Mouse (Mus musculus) forebrain, embryonic 14.5 days (tissue): ENCODE measurements around the gene Gm21958. TPM values are rescaled to one million over a fixed set of nuclear protein-coding genes. Genes with fewer than 3 reads are reported as not detected.

Source experiments
- ATAC-seq: fragments of 200-750 bp; cut with Nextera tagmentation; 2 replicates; pipeline ENCODE4 v1.8.0; 2017; ENCODE audit warnings: mild to moderate bottlenecking, moderate library complexity
- DNase-seq: peaks from one replicate; pipeline ENCODE4 v3.0.0-alpha.2; 2015; ENCODE audit warnings: low spot score
- H3K27ac ChIP-seq: fragments of 300-500 bp; sonication (generic); 2 replicates; pipeline ENCODE4 v1.5.1; 2014; ENCODE audit warnings: low read depth, mild to moderate bottlenecking, control low read depth, low read length, moderate library complexity
- H3K27me3 ChIP-seq: fragments of 300-500 bp; sonication (generic); replicated peaks from 2 replicates; pipeline ENCODE4 v1.6.1; 2014; ENCODE audit warnings: low read length, control low read depth, mixed read lengths; ENCODE audit not compliant: control insufficient read depth, insufficient read depth
- H3K36me3 ChIP-seq: fragments of 300-500 bp; sonication (generic); 2 replicates; pipeline ENCODE4 v1.6.1; 2014; ENCODE audit warnings: low read length, control low read depth; ENCODE audit not compliant: control insufficient read depth, insufficient read depth
- H3K4me1 ChIP-seq: fragments of 300-500 bp; sonication (generic); 2 replicates; pipeline ENCODE4 v1.6.1; 2014; ENCODE audit warnings: antibody characterized with exemption, low read length, control low read depth; ENCODE audit not compliant: control insufficient read depth, insufficient read depth
- H3K4me2 ChIP-seq: fragments of 300-500 bp; sonication (generic); 2 replicates; pipeline ENCODE4 v1.6.1; 2014; ENCODE audit warnings: mild to moderate bottlenecking, control low read depth, low read length
- H3K4me3 ChIP-seq: fragments of 300-500 bp; sonication (generic); 2 replicates; pipeline ENCODE4 v1.5.1; 2014; ENCODE audit warnings: low read depth, low read length, control low read depth
- H3K9ac ChIP-seq: fragments of 300-500 bp; sonication (generic); 2 replicates; pipeline ENCODE4 v1.6.1; 2014; ENCODE audit warnings: mild to moderate bottlenecking, low read length, control low read depth, moderate library complexity
- H3K9me3 ChIP-seq: fragments of 300-500 bp; sonication (generic); replicated peaks from 2 replicates; pipeline ENCODE4 v1.6.1; 2016; ENCODE audit warnings: low read length, control low read depth, mixed read lengths; ENCODE audit not compliant: control insufficient read depth
- whole genome bisulfite sequencing: fragments of 180-500 bp; shearing (Covaris S2); extraction: QIAGEN DNeasy Blood & Tissue Kit; methylation state at CpG from one replicate; pipeline ENCODE4 v1.1.7; 2014; 5-methylcytosine and 5-hydroxymethylcytosine counted together
- polyA plus RNA-seq: library from polyadenylated mRNA; unstranded; fragments of >200 nt; fragmentation: Nextera tagmentation; extraction: Ambion mirVana; gene quantifications from 2 replicates; pipeline ENCODE4 v1.2.1, GENCODE M21; 2014

The Gm21958 gene
- polyA plus RNA-seq: 1.1 TPM in 1 of 2 replicates, not detected in the other

- WGBS: 93% methylated on average over 6 of the region's 6 CpGs
- H3K4me2 ChIP-seq: no peak within 1 kb of the TSS
- no peak within 1 kb of the TSS for H3K9ac ChIP-seq
- no peak within 1 kb of the TSS for H3K27ac ChIP-seq
- DNase-seq (no peak), ATAC-seq (no peak)
- H3K4me1 ChIP-seq: no peaks in the 10 kb centered on the region
- no peaks in the 10 kb centered on the region for H3K27me3 ChIP-seq
- no peak within 1 kb of the TSS for H3K4me3 ChIP-seq
- H3K9me3 ChIP-seq: no peaks in the 10 kb centered on the region
- peaks cover 82% of the 10 kb centered on the region for H3K36me3 ChIP-seq
These were observed at the start of gene Gm21958 for GRCm38 (mm10) chr3:54714253-54714652. Gene Gm21958 (minus strand): TSS chr3:54714353.

- DNase-seq (peak; percentile 39), ATAC-seq (peak; percentile 55; the same call in 1 of the 2 replicates)
- H3K27me3 ChIP-seq: 0 out of 2 replicates have a peak, but pooled peaks cover 6% of the 10 kb centered on the region
- H3K36me3 ChIP-seq: no peaks in the 10 kb centered on the region
- H3K27ac ChIP-seq: no peak overlapping the region
- WGBS: 79% methylated on average over 1 of the region's 1 CpGs
- H3K4me1 ChIP-seq: peaks cover under 1% of the 10 kb centered on the region; the same call in 1 of the 2 replicates
- no peak overlapping the region for H3K9ac ChIP-seq
- H3K4me3 ChIP-seq: no peak overlapping the region
- no peak overlapping the region for H3K4me2 ChIP-seq
- H3K9me3 ChIP-seq: no peaks in the 10 kb centered on the region
These were observed 47.1 kb upstream of the Gm21958 start for GRCm38 (mm10) chr3:54761258-54761657.

- Histone ChIP-seq H3K36me3 (no peaks in the 10 kb centered on the region), H3K27ac (no peak overlapping the region), H3K27me3 (0 out of 2 replicates have a peak, but pooled peaks cover 6% of the 10 kb centered on the region), H3K4me3 (no peak overlapping the region), H3K9ac (no peak overlapping the region), H3K4me1 (peaks cover 6% of the 10 kb centered on the region), H3K4me2 (no peak overlapping the region), H3K9me3 (no peaks in the 10 kb centered on the region)
- ATAC-seq: no peak
- WGBS: 79% methylated on average over 15 of the region's 15 CpGs
- no peak for DNase-seq
These were observed 46.4 kb upstream of the Gm21958 start for GRCm38 (mm10) chr3:54760321-54761115.

DNA sequence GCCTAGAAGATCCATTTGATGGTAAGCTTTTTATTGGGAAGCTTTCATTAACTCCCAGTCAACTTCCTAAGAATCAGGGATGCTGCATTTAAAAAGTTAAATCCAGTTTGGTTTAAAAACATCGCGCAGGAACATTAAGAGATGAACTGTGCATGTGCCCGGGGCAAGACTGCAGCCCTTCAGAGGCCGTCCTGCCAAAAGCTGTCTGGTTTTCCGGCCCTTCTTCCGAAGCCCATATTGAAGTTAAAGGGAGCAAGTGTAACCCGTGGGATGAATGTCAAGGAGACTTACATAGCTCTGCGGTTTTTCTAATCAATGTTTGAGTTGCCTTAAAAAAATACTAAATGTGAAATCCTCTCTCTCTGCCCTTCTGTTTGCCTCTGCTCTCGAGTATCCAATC lies 45.1 kb upstream of the Gm21958 start:
- ATAC-seq (no peak), DNase-seq (no peak)
- Histone ChIP-seq H3K36me3 (no peaks in the 10 kb centered on the region), H3K9ac (no peak overlapping the region), H3K4me3 (no peak overlapping the region), H3K9me3 (no peaks in the 10 kb centered on the region), H3K4me2 (no peak overlapping the region), H3K27me3 (0 out of 2 replicates have a peak, but pooled peaks cover 6% of the 10 kb centered on the region), H3K4me1 (peaks cover 6% of the 10 kb centered on the region), H3K27ac (no peak overlapping the region)
- 84% methylated on average over 9 of the region's 9 CpGs for WGBS

DNA sequence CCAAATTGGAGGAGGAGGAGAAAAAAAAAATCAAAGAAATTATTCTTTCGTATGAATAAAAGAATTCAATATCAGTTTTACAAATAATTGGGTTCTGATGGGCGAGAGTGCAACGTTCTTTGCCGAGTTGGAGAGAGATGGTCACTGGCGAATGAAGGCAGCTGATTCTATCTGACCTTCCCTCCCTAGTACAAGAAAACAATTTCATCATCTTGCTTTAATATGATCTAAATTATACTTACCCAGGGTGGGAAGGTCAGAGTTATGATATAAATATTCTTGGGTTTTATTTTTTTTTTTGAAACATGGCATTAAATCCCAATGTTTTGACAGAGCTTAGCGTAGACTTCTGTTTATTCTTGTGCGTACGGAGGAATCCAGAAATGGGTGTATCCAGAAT lies 43.3 kb upstream of the Gm21958 start:
- Histone ChIP-seq H3K4me2 (no peak overlapping the region), H3K36me3 (no peaks in the 10 kb centered on the region), H3K9me3 (no peaks in the 10 kb centered on the region), H3K27me3 (0 out of 2 replicates have a peak, but pooled peaks cover 6% of the 10 kb centered on the region), H3K4me3 (no peak overlapping the region), H3K9ac (no peak overlapping the region), H3K4me1 (peaks cover 6% of the 10 kb centered on the region), H3K27ac (no peak overlapping the region)
- WGBS: 89% methylated on average over 8 of the region's 8 CpGs
- DNase-seq: no peak
- ATAC-seq: no peak

DNA sequence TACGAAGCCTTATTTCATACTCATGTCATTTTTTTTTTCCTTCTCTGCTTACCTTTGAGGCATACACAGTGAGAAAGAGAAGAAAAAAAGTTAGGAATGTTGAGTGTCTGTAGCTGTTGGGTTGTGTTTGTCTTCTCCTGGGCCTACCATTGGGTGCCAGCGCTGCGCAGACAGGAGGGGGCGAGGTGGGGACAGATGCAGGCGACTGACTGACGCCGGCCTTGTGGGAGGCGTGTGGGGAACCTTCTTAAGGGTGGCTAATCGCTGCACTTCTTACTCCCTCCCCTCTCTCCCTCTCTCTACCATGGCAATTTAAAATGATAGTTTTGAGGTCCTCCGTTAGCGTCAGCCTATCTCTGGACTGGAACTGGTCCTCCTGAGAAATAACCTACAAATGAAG lies 41.9 kb upstream of the Gm21958 start:
- peaks cover 6% of the 10 kb centered on the region for H3K36me3 ChIP-seq
- H3K9ac ChIP-seq: peak overlapping the region; percentile 63
- H3K27me3 ChIP-seq: 0 out of 2 replicates have a peak, but pooled peaks cover 6% of the 10 kb centered on the region
- peak; percentile 25 for DNase-seq
- H3K4me1 ChIP-seq: peaks cover 6% of the 10 kb centered on the region
- H3K4me3 ChIP-seq: peak overlapping the region; percentile 60
- 1% methylated on average over 11 of the region's 11 CpGs for WGBS
- no peaks in the 10 kb centered on the region for H3K9me3 ChIP-seq
- H3K27ac ChIP-seq: no peak overlapping the region
- peak overlapping the region; percentile 100 for H3K4me2 ChIP-seq
- ATAC-seq: peak; percentile 28; the same call in 1 of the 2 replicates

- H3K27me3 ChIP-seq: 0 out of 2 replicates have a peak, but pooled peaks cover 6% of the 10 kb centered on the region
- no peaks in the 10 kb centered on the region for H3K9me3 ChIP-seq
- no peak within 1 kb of the TSS for H3K27ac ChIP-seq
- peak; percentile 86 for ATAC-seq
- peak within 1 kb of the TSS; percentile 63 for H3K9ac ChIP-seq
- peak within 1 kb of the TSS; percentile 60 for H3K4me3 ChIP-seq
- DNase-seq: peak; percentile 70
- H3K4me2 ChIP-seq: peak within 1 kb of the TSS; percentile 100
- WGBS: under 1% methylated on average over 65 of the region's 66 CpGs
- H3K4me1 ChIP-seq: peaks cover 6% of the 10 kb centered on the region
- H3K36me3 ChIP-seq: peaks cover 12% of the 10 kb centered on the region
These were observed 41.2 kb upstream of the Gm21958 start, which contains the start of gene Smad9 for GRCm38 (mm10) chr3:54755145-54756041. Gene Smad9 (plus strand): TSS chr3:54755582.

- 82% methylated on average over 4 of the region's 4 CpGs for WGBS
- peaks cover 6% of the 10 kb centered on the region for H3K4me1 ChIP-seq
- no peak for ATAC-seq
These were observed 39.3 kb upstream of the Gm21958 start for GRCm38 (mm10) chr3:54753411-54753810.

More at GRCm38 (mm10) chr3:54753411-54753810, 39.3 kb upstream of the Gm21958 start:
- Histone ChIP-seq H3K4me2 (no peak overlapping the region), H3K36me3 (peaks cover 30% of the 10 kb centered on the region), H3K27me3 (0 out of 2 replicates have a peak, but pooled peaks cover 6% of the 10 kb centered on the region), H3K4me3 (no peak overlapping the region), H3K9ac (no peak overlapping the region), H3K27ac (no peak overlapping the region), H3K9me3 (no peaks in the 10 kb centered on the region)
- DNase-seq: no peak
